Mouse (Mus musculus) neural tube, embryonic 14.5 days (tissue): Measurements from ENCODE around the gene Kdm2b. TPM values are rescaled to one million over a fixed set of nuclear protein-coding genes. Genes with fewer than 3 reads are reported as not detected.

Experiments
- ATAC-seq: fragments of 200-750 bp; cut with Nextera tagmentation; 2 replicates; pipeline ENCODE4 v1.8.0; 2017; ENCODE audit warnings: low read depth, mild to moderate bottlenecking, moderate TSS enrichment, moderate library complexity
- H3K27ac ChIP-seq: fragments of 300-500 bp; sonication (generic); 2 replicates; pipeline ENCODE4 v1.5.1; 2014; ENCODE audit warnings: low read depth, mild to moderate bottlenecking, control low read depth, low read length, moderate library complexity, mixed read lengths
- H3K27me3 ChIP-seq: fragments of 300-500 bp; sonication (generic); 2 replicates; pipeline ENCODE4 v1.6.1; 2014; ENCODE audit warnings: low read length; ENCODE audit not compliant: control insufficient read depth, insufficient read depth
- H3K36me3 ChIP-seq: fragments of 300-500 bp; sonication (generic); 2 replicates; pipeline ENCODE4 v1.6.1; 2014; ENCODE audit warnings: low read length, mixed read lengths; ENCODE audit not compliant: control insufficient read depth, insufficient read depth
- H3K4me1 ChIP-seq: fragments of 300-500 bp; sonication (generic); 2 replicates; pipeline ENCODE4 v1.6.1; 2014; ENCODE audit warnings: low read length; ENCODE audit not compliant: control insufficient read depth, insufficient read depth
- H3K4me2 ChIP-seq: fragments of 300-500 bp; sonication (generic); 2 replicates; pipeline ENCODE4 v1.6.1; 2014; ENCODE audit warnings: mild to moderate bottlenecking, low read depth, low read length, control low read depth
- H3K4me3 ChIP-seq: fragments of 300-500 bp; sonication (generic); 2 replicates; pipeline ENCODE4 v1.5.1; 2014; ENCODE audit warnings: low read depth, low read length, control low read depth, mixed read lengths
- H3K9ac ChIP-seq: fragments of 300-500 bp; sonication (generic); replicated peaks from 2 replicates; pipeline ENCODE4 v1.6.1; 2014; ENCODE audit warnings: low read depth, mild to moderate bottlenecking, control low read depth, low read length, mixed read lengths
- H3K9me3 ChIP-seq: fragments of 300-500 bp; sonication (generic); 2 replicates; pipeline ENCODE4 v1.6.1; 2016; ENCODE audit warnings: low read length; ENCODE audit not compliant: control insufficient read depth
- WGBS: fragments of 180-500 bp; shearing (Covaris S2); extraction: QIAGEN DNeasy Blood & Tissue Kit; methylation state at CpG from one replicate; pipeline ENCODE4 v1.1.7; 2014; 5-methylcytosine and 5-hydroxymethylcytosine counted together
- polyA plus RNA-seq: library from polyadenylated mRNA; unstranded; fragments of >200 nt; fragmentation: Nextera tagmentation; extraction: Ambion mirVana; gene quantifications from 2 replicates; pipeline ENCODE4 v1.2.1, GENCODE M21; 2014

Gene Kdm2b
- 82.7 and 92.6 TPM in 2 replicates for polyA plus RNA-seq

- Histone ChIP-seq H3K4me3 (peak within 1 kb of the TSS; percentile 67), H3K4me1 (peaks cover 24% of the 10 kb centered on the region), H3K27ac (peak within 1 kb of the TSS; percentile 60), H3K9ac (peak within 1 kb of the TSS; percentile 67), H3K9me3 (no peaks in the 10 kb centered on the region), H3K4me2 (peak within 1 kb of the TSS; percentile 99), H3K36me3 (no peaks in the 10 kb centered on the region), H3K27me3 (no peaks in the 10 kb centered on the region)
- 2% methylated on average over 15 of the region's 15 CpGs for WGBS
- peak; percentile 47 for ATAC-seq
These were observed at the start of gene Kdm2b for GRCm38 (mm10) chr5:122989551-122990330. Kdm2b (minus strand) TSS chr5:122989823.

- Histone ChIP-seq H3K4me1 (no peaks in the 10 kb centered on the region), H3K9me3 (no peaks in the 10 kb centered on the region), H3K4me2 (peak overlapping the region; percentile 30), H3K4me3 (no peak overlapping the region), H3K36me3 (no peaks in the 10 kb centered on the region), H3K27me3 (no peaks in the 10 kb centered on the region), H3K27ac (no peak overlapping the region), H3K9ac (peak overlapping the region; percentile 3; the same call in 1 of the 2 replicates)
- no peak for ATAC-seq
- WGBS: 4% methylated on average over 25 of the region's 25 CpGs
These were observed 49.6 kb upstream of the Kdm2b start for GRCm38 (mm10) chr5:123039120-123039752.

GRCm38 (mm10) chr5:123038115-123038514 is 48.5 kb upstream of the Kdm2b start:
- no peak overlapping the region for H3K9ac ChIP-seq
- 92% methylated on average over 5 of the region's 5 CpGs for WGBS
- ATAC-seq: no peak

GRCm38 (mm10) chr5:123035564-123035963 is 45.9 kb upstream of the Kdm2b start:
- WGBS: 27% methylated on average over 6 of the region's 6 CpGs
- H3K27ac ChIP-seq: no peak overlapping the region

More at GRCm38 (mm10) chr5:123038115-123038514, 48.5 kb upstream of the Kdm2b start:
- Histone ChIP-seq H3K4me2 (no peak overlapping the region), H3K27ac (no peak overlapping the region), H3K4me3 (no peak overlapping the region), H3K4me1 (no peaks in the 10 kb centered on the region), H3K36me3 (no peaks in the 10 kb centered on the region), H3K27me3 (no peaks in the 10 kb centered on the region), H3K9me3 (no peaks in the 10 kb centered on the region)

GRCm38 (mm10) chr5:123035089-123035488 is 45.5 kb upstream of the Kdm2b start:
- Histone ChIP-seq H3K4me1 (no peaks in the 10 kb centered on the region), H3K27me3 (no peaks in the 10 kb centered on the region), H3K9ac (no peak overlapping the region), H3K36me3 (no peaks in the 10 kb centered on the region), H3K4me2 (no peak overlapping the region), H3K9me3 (no peaks in the 10 kb centered on the region), H3K4me3 (no peak overlapping the region), H3K27ac (no peak overlapping the region)
- 83% methylated on average over 4 of the region's 4 CpGs for WGBS
- ATAC-seq: no peak

More at GRCm38 (mm10) chr5:123035564-123035963, 45.9 kb upstream of the Kdm2b start:
- no peaks in the 10 kb centered on the region for H3K27me3 ChIP-seq
- no peaks in the 10 kb centered on the region for H3K9me3 ChIP-seq
- H3K4me3 ChIP-seq: no peak overlapping the region
- H3K36me3 ChIP-seq: no peaks in the 10 kb centered on the region
- H3K9ac ChIP-seq: no peak overlapping the region
- no peaks in the 10 kb centered on the region for H3K4me1 ChIP-seq
- ATAC-seq: no peak
- H3K4me2 ChIP-seq: no peak overlapping the region

- no peaks in the 10 kb centered on the region for H3K27me3 ChIP-seq
- H3K36me3 ChIP-seq: peaks cover 5% of the 10 kb centered on the region
- WGBS: 84% methylated on average over 7 of the region's 7 CpGs
- no peak overlapping the region for H3K9ac ChIP-seq
- no peak overlapping the region for H3K27ac ChIP-seq
- ATAC-seq: no peak
- no peak overlapping the region for H3K4me3 ChIP-seq
- no peak overlapping the region for H3K4me2 ChIP-seq
- no peaks in the 10 kb centered on the region for H3K9me3 ChIP-seq
- H3K4me1 ChIP-seq: no peaks in the 10 kb centered on the region
These were observed 44.1 kb upstream of the Kdm2b start for GRCm38 (mm10) chr5:123033646-123034160.

- Histone ChIP-seq H3K36me3 (peaks cover 5% of the 10 kb centered on the region), H3K4me2 (no peak overlapping the region), H3K4me1 (no peaks in the 10 kb centered on the region), H3K27me3 (no peaks in the 10 kb centered on the region), H3K9ac (no peak overlapping the region), H3K27ac (no peak overlapping the region), H3K9me3 (no peaks in the 10 kb centered on the region), H3K4me3 (no peak overlapping the region)
- WGBS: 90% methylated on average over 3 of the region's 3 CpGs
- no peak for ATAC-seq
These were observed 41.7 kb upstream of the Kdm2b start for GRCm38 (mm10) chr5:123031312-123031711.

GRCm38 (mm10) chr5:123029729-123030128 is 40.1 kb upstream of the Kdm2b start:
- no peak overlapping the region for H3K27ac ChIP-seq
- peaks cover 5% of the 10 kb centered on the region for H3K36me3 ChIP-seq
- 89% methylated on average over 7 of the region's 7 CpGs for WGBS
- H3K9ac ChIP-seq: no peak overlapping the region
- H3K4me3 ChIP-seq: no peak overlapping the region
- H3K9me3 ChIP-seq: no peaks in the 10 kb centered on the region
- ATAC-seq: no peak
- H3K4me2 ChIP-seq: no peak overlapping the region
- H3K27me3 ChIP-seq: no peaks in the 10 kb centered on the region
- no peaks in the 10 kb centered on the region for H3K4me1 ChIP-seq

GRCm38 (mm10) chr5:123027436-123027835 is 37.8 kb upstream of the Kdm2b start:
- H3K4me1 ChIP-seq: no peaks in the 10 kb centered on the region
- no peak overlapping the region for H3K4me2 ChIP-seq
- no peaks in the 10 kb centered on the region for H3K9me3 ChIP-seq
- no peak overlapping the region for H3K4me3 ChIP-seq
- H3K27me3 ChIP-seq: no peaks in the 10 kb centered on the region
- no peak overlapping the region for H3K9ac ChIP-seq
- no peak for ATAC-seq
- 72% methylated on average over 6 of the region's 6 CpGs for WGBS
- H3K36me3 ChIP-seq: peaks cover 5% of the 10 kb centered on the region
- H3K27ac ChIP-seq: no peak overlapping the region
